Mouse (Mus musculus) lung, postnatal 0 days (tissue): ENCODE results near the gene Arhgef10l. TPM values are rescaled to one million over a fixed set of nuclear protein-coding genes. Genes with fewer than 3 reads are reported as not detected.

Source experiments
- ATAC-seq: fragments of 200-750 bp; cut with Nextera tagmentation; 2 replicates; pipeline ENCODE4 v1.8.0; 2017; ENCODE audit warnings: moderate library complexity
- DNase-seq: peaks from one replicate; pipeline ENCODE4 v3.0.0-alpha.2; 2016; ENCODE audit warnings: low spot score
- H3K27ac ChIP-seq: fragments of 300-500 bp; sonication (generic); 2 replicates; pipeline ENCODE4 v1.5.1; 2014; ENCODE audit warnings: antibody characterized with exemption, mild to moderate bottlenecking, low read length, mixed read lengths
- H3K27me3 ChIP-seq: fragments of 300-500 bp; sonication (generic); replicated peaks from 2 replicates; pipeline ENCODE4 v1.6.1; 2014; ENCODE audit warnings: low read length, mixed read lengths; ENCODE audit not compliant: insufficient read depth
- H3K36me3 ChIP-seq: fragments of 300-500 bp; sonication (generic); 2 replicates; pipeline ENCODE4 v1.6.1; 2014; ENCODE audit warnings: low read length, mixed read lengths; ENCODE audit not compliant: insufficient read depth
- H3K4me1 ChIP-seq: fragments of 300-500 bp; sonication (generic); 2 replicates; pipeline ENCODE4 v1.6.1; 2014; ENCODE audit warnings: antibody characterized with exemption, low read depth, low read length, mixed read lengths; ENCODE audit not compliant: insufficient read depth
- H3K4me2 ChIP-seq: fragments of 300-500 bp; sonication (generic); replicated peaks from 2 replicates; pipeline ENCODE4 v1.6.1; 2014; ENCODE audit warnings: low read depth, mild to moderate bottlenecking, low read length, moderate library complexity, mixed read lengths
- H3K4me3 ChIP-seq: fragments of 300-500 bp; sonication (generic); 2 replicates; pipeline ENCODE4 v1.5.1; 2014; ENCODE audit warnings: low read depth, low read length
- H3K9ac ChIP-seq: fragments of 300-500 bp; sonication (generic); replicated peaks from 2 replicates; pipeline ENCODE4 v1.6.1; 2014; ENCODE audit warnings: low read depth, mild to moderate bottlenecking
- H3K9me3 ChIP-seq: fragments of 300-500 bp; sonication (generic); 2 replicates; pipeline ENCODE4 v1.6.1; 2016; ENCODE audit warnings: low read length, mixed read lengths
- CTCF ChIP-seq: IDR thresholded peaks from 2 replicates; pipeline ENCODE4 v1.5.1; 2016; ENCODE audit warnings: antibody characterized with exemption, mild to moderate bottlenecking
- EP300 ChIP-seq: IDR thresholded peaks from 2 replicates; pipeline ENCODE4 v1.6.1; 2016; ENCODE audit warnings: antibody characterized with exemption, mild to moderate bottlenecking, control low read depth
- WGBS: fragments of 180-500 bp; shearing (Covaris S2); extraction: QIAGEN DNeasy Blood & Tissue Kit; methylation state at CpG from one replicate; pipeline ENCODE4 v1.1.7; 2014; 5-methylcytosine and 5-hydroxymethylcytosine counted together
- polyA plus RNA-seq: library from polyadenylated mRNA; unstranded; fragments of >200 nt; fragmentation: Nextera tagmentation; extraction: Ambion mirVana; gene quantifications from 2 replicates; pipeline ENCODE4 v1.2.1, GENCODE M21; 2015

Arhgef10l gene
- polyA plus RNA-seq, 1 experiment from 2014 or later, result 9.3 TPM

- no peak overlapping the region for H3K4me2 ChIP-seq
- TF ChIP-seq CTCF (no peak), EP300 (no peak)
- no peaks in the 10 kb centered on the region for H3K9me3 ChIP-seq
- ATAC-seq (no peak), DNase-seq (no peak)
- no peak overlapping the region for H3K4me3 ChIP-seq
- no peaks in the 10 kb centered on the region for H3K36me3 ChIP-seq
- no peak overlapping the region for H3K27ac ChIP-seq
- 96% methylated on average over 10 of the region's 10 CpGs for WGBS
- H3K9ac ChIP-seq, result no peak overlapping the region
- H3K4me1 ChIP-seq, result no peaks in the 10 kb centered on the region
- H3K27me3 ChIP-seq, result no peaks in the 10 kb centered on the region
Observed at GRCm38 (mm10) chr4:140556561-140556960, 109.3 kb downstream of the Arhgef10l start.

- no peaks in the 10 kb centered on the region for H3K9me3 ChIP-seq
- no peak overlapping the region for H3K4me2 ChIP-seq
- WGBS, result 47% methylated on average over 7 of the region's 7 CpGs
- DNase-seq (peak; percentile 63), ATAC-seq (no peak)
- no peak overlapping the region for H3K27ac ChIP-seq
- no peak overlapping the region for H3K9ac ChIP-seq
- 0 out of 2 replicates have a peak, but pooled peaks cover 4% of the 10 kb centered on the region for H3K36me3 ChIP-seq
- no peak overlapping the region for H3K4me3 ChIP-seq
- H3K27me3 ChIP-seq, result no peaks in the 10 kb centered on the region
- H3K4me1 ChIP-seq, result no peaks in the 10 kb centered on the region
- TF ChIP-seq EP300 (no peak), CTCF (peak; percentile 83)
Observed at GRCm38 (mm10) chr4:140555273-140555672, 110.5 kb downstream of the Arhgef10l start.

GRCm38 (mm10) chr4:140554552-140554951, 111.3 kb downstream of the Arhgef10l start:
- no peaks in the 10 kb centered on the region for H3K9me3 ChIP-seq
- no peak for DNase-seq
- H3K4me3 ChIP-seq, result no peak overlapping the region
- H3K9ac ChIP-seq, result no peak overlapping the region
- 0 out of 2 replicates have a peak, but pooled peaks cover 4% of the 10 kb centered on the region for H3K36me3 ChIP-seq
- TF ChIP-seq CTCF, result no peak
- no peak for TF ChIP-seq EP300
- no peak overlapping the region for H3K4me2 ChIP-seq
- 0 out of 2 replicates have a peak, but pooled peaks have one; percentile 12 for ATAC-seq
- H3K27ac ChIP-seq, result no peak overlapping the region
- no peaks in the 10 kb centered on the region for H3K27me3 ChIP-seq
- no peaks in the 10 kb centered on the region for H3K4me1 ChIP-seq
- WGBS, result 77% methylated on average over 4 of the region's 4 CpGs

GRCm38 (mm10) chr4:140551766-140552165, 114.0 kb downstream of the Arhgef10l start:
- H3K27ac ChIP-seq, result no peak overlapping the region
- ATAC-seq, result no peak
- no peak for DNase-seq
- 93% methylated on average over 17 of the region's 17 CpGs for WGBS
- 0 out of 2 replicates have a peak, but pooled peaks cover 4% of the 10 kb centered on the region for H3K36me3 ChIP-seq
- H3K27me3 ChIP-seq, result no peaks in the 10 kb centered on the region
- no peaks in the 10 kb centered on the region for H3K4me1 ChIP-seq
- no peak overlapping the region for H3K9ac ChIP-seq
- H3K4me2 ChIP-seq, result no peak overlapping the region
- H3K9me3 ChIP-seq, result no peaks in the 10 kb centered on the region
- TF ChIP-seq CTCF (no peak), EP300 (no peak)
- no peak overlapping the region for H3K4me3 ChIP-seq

GRCm38 (mm10) chr4:140550670-140551069, 115.1 kb downstream of the Arhgef10l start:
- no peak for TF ChIP-seq EP300
- no peak overlapping the region for H3K4me3 ChIP-seq
- WGBS, result 89% methylated on average over 6 of the region's 6 CpGs
- no peak overlapping the region for H3K4me2 ChIP-seq
- no peaks in the 10 kb centered on the region for H3K4me1 ChIP-seq
- H3K9me3 ChIP-seq, result no peaks in the 10 kb centered on the region
- no peak overlapping the region for H3K27ac ChIP-seq
- DNase-seq (no peak), ATAC-seq (no peak)
- no peak overlapping the region for H3K9ac ChIP-seq
- H3K36me3 ChIP-seq, result 0 out of 2 replicates have a peak, but pooled peaks cover 4% of the 10 kb centered on the region
- H3K27me3 ChIP-seq, result no peaks in the 10 kb centered on the region

GRCm38 (mm10) chr4:140549975-140550374, 115.8 kb downstream of the Arhgef10l start:
- no peak overlapping the region for H3K9ac ChIP-seq
- DNase-seq, result peak; percentile 15
- no peaks in the 10 kb centered on the region for H3K9me3 ChIP-seq
- H3K27ac ChIP-seq, result no peak overlapping the region
- no peak overlapping the region for H3K4me2 ChIP-seq
- WGBS, result 68% methylated on average over 12 of the region's 12 CpGs
- 0 out of 2 replicates have a peak, but pooled peaks cover 4% of the 10 kb centered on the region for H3K36me3 ChIP-seq
- H3K27me3 ChIP-seq, result no peaks in the 10 kb centered on the region
- no peaks in the 10 kb centered on the region for H3K4me1 ChIP-seq
- no peak overlapping the region for H3K4me3 ChIP-seq
- no peak for TF ChIP-seq CTCF
- peak; percentile 27 for ATAC-seq

GRCm38 (mm10) chr4:140547488-140547887, 118.3 kb downstream of the Arhgef10l start:
- Histone ChIP-seq H3K36me3 (0 out of 2 replicates have a peak, but pooled peaks cover 4% of the 10 kb centered on the region), H3K27ac (no peak overlapping the region), H3K4me1 (no peaks in the 10 kb centered on the region), H3K4me3 (no peak overlapping the region), H3K27me3 (no peaks in the 10 kb centered on the region), H3K9ac (no peak overlapping the region), H3K4me2 (no peak overlapping the region), H3K9me3 (no peaks in the 10 kb centered on the region)
- 0 out of 2 replicates have a peak, but pooled peaks have one; percentile 14 for ATAC-seq
- DNase-seq, result peak; percentile 52
- 32% methylated on average over 7 of the region's 7 CpGs for WGBS
- TF ChIP-seq CTCF, result peak; percentile 84
- no peak for TF ChIP-seq EP300
